Mouse (Mus musculus) urinary bladder, adult 18-20 months (tissue): ENCODE results near the gene Mylk4.
A peak's percentile ranks its signal among the peaks of the same experiment; 100 is the strongest.

Experiments used
- DNase-seq, 2 experiments: peaks; one replicate each; pipeline ENCODE4 v3.0.0; 2022; ENCODE audit warnings: low spot score in 2 of 2, mixed read lengths in 2 of 2

Mylk4 gene

DNA sequence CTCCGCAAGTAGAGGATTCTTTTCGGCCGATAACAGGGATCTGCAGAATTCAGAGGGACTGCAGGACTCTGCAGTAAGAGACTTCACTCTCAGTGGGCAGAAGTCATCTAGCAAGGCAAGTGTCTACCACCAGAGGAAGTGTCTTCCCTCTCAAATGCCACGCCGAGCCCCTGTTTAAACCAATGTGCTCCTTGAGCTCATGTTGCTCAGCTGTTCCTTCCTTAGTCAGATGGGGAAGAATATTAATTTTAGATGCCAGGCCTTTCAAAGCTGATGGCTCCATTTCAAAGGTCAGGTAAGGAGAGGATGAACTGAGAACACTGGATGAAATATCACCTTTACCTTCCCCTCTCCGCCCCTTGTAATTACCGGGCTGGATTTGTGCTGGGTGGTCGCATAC, at the start of gene Mylk4:
TSS of gene Mylk4 (minus strand) at position 139 of the 400 bp plus-strand sequence.
- no peak for DNase-seq

DNA sequence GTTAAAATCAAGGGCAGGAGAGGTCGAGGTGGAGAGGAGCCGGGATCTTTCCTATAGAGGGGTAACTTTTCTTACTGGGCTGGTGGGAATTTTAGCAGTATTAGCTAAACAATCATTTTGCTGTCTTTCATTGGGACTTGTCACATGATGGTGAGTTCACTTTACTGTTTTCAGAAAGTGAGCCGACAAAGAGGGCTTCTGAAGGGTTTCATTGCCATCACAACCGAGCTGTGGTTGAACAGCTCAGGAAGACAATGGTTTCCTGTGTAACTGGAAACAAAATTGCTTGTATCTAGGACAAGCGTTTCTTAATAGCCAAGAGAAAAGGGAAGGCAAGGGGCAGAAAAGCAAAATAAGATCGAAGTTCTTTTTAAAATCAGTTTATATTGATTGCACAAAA, 49.5 kb upstream of the Mylk4 start:
- DNase-seq: no peak

DNA sequence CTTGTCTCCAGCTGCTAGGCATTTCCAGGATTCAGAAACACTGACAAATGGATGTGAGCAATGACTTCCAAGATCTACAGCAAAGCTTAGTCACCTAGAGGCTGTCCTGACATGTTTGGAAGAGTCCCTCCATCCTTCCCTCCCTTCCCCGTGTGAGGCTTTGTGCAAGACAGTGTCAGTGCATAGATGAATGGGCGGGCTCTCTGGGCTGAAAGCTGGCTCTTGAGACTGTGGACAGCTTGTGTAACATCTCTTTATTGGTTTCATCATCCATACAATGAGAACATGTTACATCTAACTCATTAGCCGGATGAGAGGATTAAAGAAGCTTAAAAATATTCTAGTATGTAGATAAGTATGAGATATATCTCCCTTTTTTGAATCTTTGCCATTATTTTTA, 49.0 kb upstream of the Mylk4 start:
- DNase-seq: no peak

DNA sequence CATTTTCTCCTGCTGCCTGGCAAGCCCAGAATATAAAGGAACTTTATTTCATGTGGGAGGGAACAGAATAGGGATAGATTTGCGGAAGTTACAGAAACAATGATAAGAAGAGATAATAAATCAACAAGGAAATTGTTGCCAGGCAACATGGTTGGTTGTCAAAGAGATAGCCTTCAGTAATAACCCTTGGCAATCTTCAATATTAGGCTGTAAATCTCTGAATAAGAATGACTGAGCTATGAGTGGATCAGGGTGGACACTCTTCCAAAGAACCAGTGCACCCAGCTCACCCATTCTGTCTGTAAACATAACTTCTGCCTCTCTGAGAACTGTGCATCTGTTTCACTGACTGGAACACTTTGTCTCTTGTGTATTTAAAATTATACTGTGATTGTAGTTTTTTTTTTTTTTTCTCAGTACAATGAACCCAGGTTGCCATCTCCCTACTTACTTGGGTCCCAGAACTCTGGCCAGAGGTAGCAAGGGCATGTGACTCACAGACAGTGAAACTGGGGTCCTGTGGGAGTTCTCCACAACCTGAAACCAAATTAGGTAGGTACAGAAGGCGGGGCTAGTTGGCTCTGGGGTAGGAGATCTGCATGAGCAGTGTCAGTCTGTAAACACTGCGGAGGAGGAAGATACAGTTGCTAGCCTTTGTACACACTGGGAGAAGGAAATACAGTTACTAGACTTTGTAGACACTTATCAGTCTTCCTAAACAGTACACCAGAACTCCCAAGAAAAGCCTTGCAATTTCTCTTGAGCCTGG, 47.9 kb upstream of the Mylk4 start:
- DNase-seq: no peak

DNA sequence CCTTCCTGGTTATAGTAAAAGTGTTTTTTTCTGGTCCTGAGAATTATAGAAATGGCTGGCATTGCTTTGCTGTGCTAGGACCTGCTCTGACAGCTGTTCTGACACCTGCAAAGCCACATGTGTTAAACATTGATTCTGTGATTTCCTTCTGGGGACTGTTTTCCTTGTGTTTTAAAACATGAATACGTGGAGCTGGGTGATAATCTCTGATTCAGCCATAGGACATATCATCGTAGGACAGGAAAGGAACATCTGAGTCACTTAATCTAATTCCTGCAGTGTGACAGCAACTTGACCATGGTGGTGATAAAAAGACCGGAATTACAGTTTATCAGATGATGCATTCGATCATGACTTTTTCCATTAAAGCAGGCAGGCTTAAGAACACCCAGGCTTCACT, 45.1 kb upstream of the Mylk4 start:
- DNase-seq: no peak

DNA sequence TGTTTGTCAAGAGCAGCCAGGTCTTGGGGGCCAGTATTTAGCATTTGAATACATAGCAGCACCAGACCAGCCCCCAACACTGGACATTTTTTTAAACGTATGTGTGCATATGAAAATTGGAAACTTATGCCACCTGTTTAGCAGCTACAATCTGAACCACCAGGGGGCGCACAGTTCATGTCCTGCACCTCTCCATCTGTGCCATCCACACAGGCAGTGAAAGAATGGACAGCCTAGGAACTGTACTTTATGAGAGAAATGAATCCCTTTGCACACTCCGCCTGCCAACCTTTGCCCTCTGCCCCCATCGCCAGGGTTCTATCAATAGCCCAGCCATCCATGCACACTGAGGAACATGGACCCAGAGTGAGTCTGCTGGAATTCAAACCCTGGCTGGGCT, 44.2 kb upstream of the Mylk4 start:
- DNase-seq: peak in 1 of 2 experiments; percentile 35

DNA sequence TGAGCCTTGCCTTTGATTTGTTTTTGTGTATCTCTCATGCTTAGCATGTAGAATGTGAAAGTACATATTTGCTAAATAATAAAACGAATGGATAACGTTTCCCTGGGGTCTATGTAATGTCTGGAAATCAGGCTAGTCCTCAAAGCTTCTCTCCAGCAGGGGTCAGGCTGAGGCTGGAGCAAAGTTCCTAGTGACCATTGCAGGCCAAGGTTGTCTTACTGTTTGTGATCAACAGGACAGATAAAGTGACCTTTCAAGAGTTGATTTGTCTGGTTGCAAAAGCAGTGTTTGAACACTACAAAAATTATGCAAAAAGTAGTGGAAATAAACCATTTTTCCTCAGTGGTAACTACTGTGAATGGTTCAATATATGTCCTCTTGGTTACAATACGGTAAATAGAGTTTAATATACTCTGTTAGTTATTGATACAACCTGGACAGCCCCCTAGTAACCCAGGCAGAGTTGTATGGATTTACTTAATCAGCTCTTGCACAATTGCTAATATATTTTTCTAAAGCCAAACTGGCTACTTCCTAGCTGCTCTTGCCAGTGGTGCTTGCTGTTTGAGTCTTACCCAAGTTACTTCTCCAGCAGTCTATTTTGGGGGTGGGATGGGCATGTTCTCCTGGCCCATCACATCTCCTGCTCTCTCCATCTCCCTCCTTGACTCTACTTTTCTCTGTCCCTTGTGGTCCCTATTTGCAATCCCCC, 43.5 kb upstream of the Mylk4 start:
- no peak for DNase-seq

DNA sequence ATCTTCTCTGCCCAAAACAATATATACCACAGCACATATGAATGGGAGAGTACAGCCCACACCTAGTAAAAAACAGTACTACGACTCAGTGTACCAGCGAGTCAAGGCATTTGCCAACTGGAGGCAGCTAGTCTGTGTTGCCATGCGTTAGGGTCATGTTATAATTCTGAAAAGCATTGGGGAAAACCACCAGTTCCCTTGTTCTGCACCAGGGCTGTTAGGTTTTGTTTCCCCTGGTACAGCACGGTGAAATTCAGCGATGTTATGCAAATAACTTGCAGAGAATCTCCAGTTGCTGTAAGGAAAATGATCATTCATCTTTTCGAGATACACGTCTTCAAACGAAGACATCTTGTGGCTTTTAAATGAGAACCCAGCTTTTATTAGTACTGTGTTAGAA, 41.8 kb upstream of the Mylk4 start:
- no peak for DNase-seq

DNA sequence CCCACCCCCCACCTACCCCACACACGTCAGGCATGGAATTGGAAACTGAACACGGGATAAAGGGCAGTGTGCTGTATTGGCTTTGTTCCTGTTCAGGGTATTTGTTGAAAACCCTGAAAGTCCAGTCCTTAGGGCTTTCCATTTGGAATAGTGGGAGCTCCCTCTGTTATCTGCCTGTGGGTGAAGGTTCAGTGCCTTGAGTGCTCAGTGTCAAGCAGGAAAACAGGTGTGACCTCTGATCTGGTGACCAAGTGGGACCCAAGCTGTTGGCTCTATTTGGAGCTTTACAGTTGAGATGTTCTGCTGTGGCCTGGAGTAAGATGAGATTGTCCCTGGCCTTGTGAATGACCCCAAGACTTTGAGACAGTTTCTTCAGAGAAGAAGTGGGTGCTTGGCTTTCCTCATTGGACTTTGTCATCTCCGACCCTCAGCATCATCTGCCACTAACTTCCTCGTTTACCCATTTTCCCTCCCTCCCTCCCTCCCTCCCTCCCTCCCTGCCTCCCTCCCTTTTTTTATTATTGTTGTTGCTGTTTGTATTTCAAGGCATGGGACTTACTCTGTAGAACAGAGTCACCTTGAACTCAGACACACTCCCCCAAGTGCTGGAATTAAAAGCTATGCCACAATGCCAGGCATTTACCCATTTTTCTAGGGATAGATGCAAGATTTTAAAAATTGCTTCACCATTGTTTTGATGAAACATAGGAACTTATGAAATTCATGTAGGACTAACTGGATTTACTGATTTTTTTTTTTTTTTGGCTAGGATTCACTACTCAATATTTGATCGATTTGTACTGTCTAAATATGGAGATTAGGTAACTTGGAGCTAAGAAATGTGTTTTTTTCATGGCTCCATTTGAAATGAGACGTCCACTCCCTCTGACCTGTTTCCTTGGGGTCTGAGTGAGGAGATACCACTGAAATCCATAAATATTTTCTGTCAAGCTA, 40.9 kb upstream of the Mylk4 start:
- DNase-seq: no peak

DNA sequence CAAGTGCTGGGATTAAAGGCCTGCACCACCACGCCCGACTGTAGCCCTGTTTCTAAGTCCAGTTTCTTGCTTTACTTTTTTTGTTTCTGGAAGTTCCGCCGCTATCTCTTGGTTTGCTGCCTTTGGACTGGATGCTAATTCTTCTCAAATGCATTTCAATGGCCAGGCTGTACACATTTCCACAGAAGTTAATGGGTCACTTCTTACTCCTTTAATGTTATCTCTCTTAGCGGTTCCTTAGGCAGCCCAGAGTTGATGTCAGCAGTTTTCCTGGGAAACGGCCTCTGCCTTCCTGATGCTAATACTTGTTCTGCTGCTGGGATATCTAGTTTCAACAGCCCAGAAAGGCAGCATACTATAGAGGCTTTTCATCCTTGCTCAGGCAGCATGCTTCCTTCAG, 39.4 kb upstream of the Mylk4 start:
- DNase-seq: no peak

DNA sequence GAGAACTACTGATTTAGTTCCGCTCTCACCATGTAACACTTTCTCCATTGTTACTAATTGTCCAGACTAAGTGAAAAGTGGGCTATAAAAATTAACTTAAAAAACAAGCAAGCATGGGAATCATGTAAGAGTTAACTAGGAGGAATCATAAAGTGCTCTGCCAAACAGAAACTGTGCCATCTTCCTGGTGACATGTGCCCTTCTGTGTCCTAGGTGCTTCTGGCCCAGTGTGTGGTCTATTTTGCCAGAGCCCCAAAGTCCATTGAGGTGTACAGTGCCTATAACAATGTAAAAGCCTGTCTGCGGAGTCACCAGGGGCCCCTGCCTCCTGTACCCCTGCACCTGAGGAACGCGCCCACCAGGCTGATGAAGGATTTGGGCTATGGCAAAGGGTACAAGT, 37.9 kb upstream of the Mylk4 start:
- DNase-seq: no peak

DNA sequence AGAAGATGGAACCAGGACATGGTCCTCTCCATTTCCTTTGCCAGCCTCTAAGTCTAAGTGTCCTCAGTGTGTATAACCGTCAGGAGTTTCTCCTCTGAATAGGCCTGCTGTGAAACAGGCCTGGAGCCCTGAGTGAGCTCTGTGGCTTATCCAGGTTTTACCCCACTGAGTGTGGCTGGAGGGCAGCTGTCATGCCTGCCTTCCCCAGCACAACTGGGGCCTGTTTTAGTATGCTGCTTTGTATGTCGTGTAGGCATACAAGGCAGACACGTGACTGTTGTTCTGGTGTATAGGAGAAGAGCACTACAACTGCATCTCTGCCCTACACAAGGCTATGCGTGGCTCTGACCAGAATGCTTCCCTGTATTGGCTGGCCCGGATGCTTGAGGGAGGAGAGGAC, 36.2 kb upstream of the Mylk4 start:
- DNase-seq: no peak

DNA sequence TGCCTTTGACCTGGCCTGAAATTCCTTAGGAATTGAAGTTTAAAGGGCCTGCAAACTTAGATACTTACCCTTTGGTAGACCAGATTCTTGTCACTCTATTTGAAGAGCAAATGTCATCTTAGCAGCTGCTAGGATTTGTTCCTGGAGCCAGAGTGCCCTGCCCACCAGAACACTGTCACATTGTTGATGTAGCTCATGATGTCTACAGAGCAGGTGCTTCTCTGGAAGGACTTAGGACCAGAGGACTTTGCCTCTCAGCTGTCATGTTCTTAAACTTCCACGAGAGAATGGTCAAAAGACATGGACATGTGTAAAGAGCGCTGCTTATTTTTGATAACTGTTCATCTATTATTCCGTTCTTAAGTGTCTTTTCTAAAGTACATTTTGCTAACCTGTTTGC, 35.5 kb upstream of the Mylk4 start:
- no peak for DNase-seq

DNA sequence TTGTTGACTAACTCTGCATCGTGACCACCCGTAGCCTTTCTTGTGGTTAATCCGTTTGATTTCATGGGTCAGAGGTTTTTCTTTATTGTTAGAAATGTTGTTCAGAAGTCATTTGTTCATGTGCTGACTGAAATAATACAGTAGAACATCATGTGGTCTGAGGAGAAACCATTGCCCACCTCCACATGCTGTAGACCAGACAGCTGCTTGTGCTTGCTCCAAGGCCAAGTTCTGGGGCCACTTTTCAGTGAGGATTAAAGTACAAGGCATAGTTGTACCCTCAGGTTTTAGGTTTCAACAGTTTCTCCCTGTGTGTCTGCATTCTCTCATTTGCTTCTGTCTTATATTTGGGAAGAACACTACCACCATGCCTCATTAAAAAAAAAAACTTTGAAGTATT, 23.9 kb upstream of the Mylk4 start:
- no peak for DNase-seq

DNA sequence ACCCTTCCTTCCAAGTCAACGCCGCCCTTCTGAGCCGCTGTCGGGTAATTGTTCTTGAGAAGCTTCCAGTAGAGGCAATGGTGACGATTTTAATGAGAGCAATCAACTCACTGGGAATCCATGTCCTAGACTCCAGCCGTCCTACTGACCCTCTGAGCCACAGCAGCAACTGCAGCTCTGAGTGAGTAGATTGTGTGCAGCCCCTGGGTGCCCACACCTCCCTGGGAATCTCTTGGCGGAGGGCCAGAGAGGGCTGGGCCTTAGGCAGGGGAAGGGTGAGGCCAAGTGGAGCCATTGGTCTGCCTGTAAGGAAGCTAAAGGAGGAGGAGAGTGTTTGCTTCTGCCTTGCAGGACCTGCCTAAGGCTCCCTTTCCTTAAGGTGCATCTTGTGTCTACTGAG, 23.1 kb upstream of the Mylk4 start:
- DNase-seq: no peak

DNA sequence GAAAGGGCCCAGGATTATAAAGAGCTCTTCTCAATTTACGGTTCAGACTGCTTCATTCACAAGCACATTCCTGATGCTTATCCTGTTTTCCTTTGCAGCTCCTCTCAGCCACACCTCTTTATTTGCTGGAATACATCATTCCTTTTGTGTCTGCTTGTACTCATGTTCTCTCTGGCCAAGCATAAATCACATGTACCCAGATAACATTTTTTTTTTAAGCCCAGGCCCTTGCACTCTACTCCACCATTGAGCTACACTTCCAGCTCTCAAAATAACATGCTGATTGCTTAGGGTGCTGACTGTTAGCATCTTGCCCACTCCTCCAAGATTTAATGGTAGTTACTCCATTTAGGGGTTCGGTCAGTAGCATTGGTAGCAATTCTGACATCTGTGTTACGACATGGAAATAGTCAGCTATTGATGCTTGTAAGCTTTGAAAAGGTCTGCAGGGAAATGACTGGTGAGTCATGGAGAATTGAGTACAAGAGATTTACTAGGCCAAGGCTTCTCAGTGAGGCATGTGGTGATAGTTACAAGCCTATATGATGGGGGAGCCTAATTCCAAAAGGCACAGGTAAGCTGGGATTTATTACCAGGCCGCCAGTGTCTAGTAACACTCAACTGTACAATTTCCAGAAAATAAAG, 20.1 kb upstream of the Mylk4 start:
- DNase-seq: no peak

DNA sequence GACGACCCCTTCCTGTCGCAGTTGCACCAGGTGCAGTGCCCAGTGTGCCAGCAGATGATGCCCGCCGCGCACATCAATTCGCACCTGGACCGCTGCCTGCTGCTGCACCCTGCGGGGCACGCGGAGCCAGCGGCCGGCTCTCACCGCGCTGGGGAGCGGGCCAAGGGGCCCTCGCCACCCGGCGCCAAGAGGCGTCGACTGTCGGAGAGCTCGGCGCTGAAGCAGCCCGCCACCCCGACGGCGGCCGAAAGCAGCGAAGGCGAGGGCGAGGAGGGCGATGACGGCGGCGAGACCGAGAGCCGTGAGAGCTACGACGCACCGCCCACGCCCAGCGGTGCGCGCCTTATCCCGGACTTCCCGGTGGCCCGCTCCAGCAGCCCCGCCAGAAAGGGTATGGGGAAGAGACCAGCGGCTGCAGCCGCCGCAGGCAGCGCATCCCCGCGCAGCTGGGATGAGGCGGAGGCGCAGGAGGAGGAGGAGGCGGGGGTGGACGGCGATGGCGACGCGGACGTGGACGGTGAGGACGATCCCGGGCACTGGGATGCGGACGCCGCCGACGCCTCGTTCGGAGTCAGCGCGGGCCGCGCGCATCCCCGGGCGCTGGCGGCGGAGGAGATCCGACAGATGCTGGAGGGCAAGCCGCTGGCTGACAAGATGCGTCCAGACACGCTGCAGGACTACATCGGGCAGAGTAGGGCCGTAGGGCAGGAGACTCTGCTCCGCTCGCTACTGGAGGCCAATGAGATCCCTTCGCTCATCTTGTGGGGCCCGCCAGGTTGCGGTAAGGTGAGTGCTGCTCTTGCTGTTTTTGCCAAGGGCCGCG, 18.7 kb upstream of the Mylk4 start, which contains the start of gene D930007J09Rik:
TSS of gene D930007J09Rik (minus strand) at position 591 of the 823 bp plus-strand sequence.
- DNase-seq: peak; percentile 17 to 48

DNA sequence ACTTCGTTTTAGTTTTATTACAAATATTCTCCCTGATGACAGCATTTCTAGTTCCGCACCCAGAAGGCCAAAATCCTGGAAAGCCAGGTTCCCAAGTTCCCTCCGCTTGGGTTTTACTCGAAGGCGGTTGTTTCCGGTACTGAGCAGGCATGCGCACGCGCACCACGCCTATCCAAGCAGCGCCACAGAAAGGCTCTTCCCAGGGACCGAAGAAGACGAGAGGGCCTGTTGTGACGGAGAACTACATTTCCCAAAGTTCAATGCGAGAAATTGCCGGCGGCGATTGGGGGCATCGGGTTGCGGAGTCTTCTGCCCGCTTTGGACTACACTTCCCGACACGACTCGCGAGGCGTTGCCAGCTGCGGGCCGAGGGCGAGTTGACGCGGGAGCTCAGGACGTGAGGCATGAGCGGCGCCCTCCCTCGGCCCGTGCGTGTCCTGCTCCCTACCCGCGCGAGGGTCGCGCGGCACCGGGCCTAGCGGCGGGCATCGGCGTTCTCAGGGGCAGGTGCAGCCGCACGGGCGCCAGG, 18.0 kb upstream of the Mylk4 start, which contains the start of gene Wrnip1:
TSS of gene Wrnip1 (plus strand) at position 346 of the 529 bp plus-strand sequence.
- DNase-seq: peak; percentile 86 to 98

DNA sequence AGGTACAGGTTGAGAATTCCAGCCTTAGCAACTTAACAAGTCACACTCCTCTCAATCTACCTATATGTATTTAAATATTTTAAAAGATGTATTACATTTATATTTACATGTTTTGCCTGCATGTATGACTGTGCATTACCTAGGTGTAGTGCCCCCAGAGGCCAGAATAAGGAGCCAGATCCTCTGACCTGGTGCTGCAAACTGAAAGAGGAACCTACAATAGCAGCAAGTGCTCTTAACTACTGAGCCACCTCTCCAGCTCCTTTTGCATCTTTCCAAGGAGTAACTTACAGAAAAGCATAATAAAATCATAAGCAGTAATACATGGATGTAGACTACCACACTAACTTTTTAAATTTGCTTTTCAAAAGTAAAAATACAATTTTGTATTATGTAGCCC, 17.1 kb upstream of the Mylk4 start:
- no peak for DNase-seq

DNA sequence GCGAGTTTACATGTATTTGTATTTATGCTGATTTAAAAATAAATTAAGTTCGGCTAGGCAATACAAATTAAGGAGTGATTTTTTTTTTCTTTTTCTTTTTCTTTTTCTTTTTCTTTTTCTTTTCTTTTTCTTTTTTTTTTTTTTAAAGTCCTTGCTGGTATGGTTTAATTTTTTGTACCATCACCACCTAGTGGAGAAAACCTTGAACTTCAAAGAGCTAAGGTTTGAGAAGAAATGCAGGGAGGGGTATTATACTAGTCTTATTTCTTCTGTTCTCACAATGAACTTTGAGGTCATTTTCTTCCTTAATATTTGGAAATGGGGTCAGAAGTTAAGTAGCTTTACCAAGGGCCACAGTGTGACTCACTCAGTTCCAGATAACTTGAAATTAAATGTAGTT, 15.4 kb upstream of the Mylk4 start:
- no peak for DNase-seq
